Mouse (Mus musculus): ENCODE results near the gene Nhej1. TPM values are rescaled to one million over a fixed set of nuclear protein-coding genes. Genes with fewer than 3 reads are reported as not detected.

Nhej1 gene
- total RNA-seq, 2 experiments from 2014 or later, result 2.4 to 3.3 TPM

DNA sequence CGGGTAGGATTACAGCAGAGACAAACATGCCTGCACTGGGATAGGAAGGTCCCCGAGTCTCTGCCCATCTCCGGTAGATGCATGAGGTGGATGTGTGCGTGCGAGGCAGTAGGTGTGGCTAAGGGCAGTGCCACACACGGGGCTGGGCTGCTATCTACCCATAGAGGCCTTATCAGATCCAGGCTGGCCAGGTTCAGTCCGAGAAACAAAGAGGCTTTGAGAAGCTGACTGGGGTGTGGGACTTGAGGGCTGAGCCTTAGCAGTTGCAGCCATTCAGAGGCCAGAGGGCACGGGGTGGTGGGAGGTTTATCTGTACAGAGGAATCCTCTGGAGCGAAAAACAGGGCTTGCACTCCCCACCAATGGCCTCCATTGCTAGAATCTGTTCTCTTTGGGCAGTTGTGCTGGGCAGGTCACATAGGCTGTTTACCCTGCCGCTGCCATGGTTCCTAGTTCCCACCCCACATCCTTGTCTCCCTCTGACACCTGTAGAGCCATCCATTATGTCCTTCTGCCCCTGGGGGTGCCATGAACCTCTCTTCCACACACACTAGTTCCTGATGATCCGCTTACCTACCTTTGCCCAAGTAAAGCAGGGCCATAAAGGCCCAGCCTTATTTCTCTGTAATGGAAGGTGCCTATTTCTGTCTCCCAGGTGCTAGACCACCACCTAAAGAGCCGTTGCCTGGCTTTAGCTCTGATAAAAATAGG lies 183.2 kb downstream of the Nhej1 start:
- DNase-seq (ENCODE audit: extremely low spot score in 1 of 2, low spot score in 2 of 2), result no peak
- intact Hi-C loops (cut with DNase I), result no loop called here
- Histone ChIP-seq H3K27ac (no peak overlapping the region), H3K4me3 (no peak overlapping the region)
- no peak for TF ChIP-seq CTCF (IDR thresholded peaks at IDR 0.05)

DNA sequence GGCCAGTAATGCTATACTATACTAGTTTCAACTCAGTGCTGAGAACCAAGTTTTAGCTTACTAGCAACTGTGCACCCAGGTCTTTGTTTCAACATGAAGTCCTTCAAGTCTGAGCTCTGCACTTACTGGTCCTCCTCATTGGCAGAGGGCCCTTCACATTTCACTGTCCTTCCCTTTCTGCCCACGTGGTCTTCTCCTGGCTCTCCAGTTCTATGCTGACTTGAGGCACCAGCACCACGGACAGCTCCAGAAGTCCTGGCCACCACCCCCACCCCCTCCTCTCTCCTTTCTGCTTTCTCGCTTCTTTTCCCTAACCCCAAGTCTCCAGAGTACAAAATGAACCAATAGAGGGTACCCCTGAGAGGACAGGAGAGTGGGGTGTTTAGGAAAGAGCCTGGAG lies 185.2 kb downstream of the Nhej1 start:
- intact Hi-C loops (cut with DNase I), result no loop called here
- no peak for TF ChIP-seq CTCF (IDR thresholded peaks at IDR 0.05)
- no peak overlapping the region for H3K27ac ChIP-seq
- DNase-seq (ENCODE audit: extremely low spot score in 1 of 2, low spot score in 2 of 2), result no peak
- H3K4me3 ChIP-seq, result no peak overlapping the region

DNA sequence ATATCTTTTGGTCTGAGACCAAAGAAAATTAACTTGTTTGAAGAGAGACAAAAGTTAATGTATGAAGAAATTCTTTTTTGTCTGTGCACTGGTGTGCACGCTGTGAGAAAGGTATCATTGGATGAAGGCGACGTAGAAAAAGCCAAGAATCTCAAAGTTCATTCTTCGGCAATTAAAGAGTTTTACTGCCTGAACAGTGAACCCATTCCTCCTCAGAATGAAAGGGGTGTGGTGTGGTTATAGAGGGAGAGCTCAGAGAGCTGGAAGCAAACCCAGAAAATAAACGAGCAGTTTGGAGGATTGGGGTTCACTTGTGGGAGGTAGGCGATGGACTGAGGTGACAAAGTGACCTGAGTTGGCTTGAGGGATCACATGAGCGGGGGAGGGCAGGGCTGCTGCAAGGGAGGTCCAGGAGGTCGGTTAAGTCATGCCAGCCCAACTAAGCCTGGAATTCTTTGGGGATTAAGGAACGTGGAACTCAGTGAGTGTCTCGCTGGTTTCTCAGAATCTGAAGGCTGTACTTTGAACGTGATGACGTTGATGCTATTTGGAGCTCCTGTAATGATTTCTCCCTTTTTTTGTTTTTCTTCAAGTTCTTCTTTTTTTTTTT lies 188.7 kb downstream of the Nhej1 start:
- no peak for TF ChIP-seq CTCF (IDR thresholded peaks at IDR 0.05)
- Histone ChIP-seq H3K4me3 (no peak overlapping the region), H3K27ac (no peak overlapping the region)
- intact Hi-C loops (cut with DNase I), result no loop called here
- DNase-seq (ENCODE audit: extremely low spot score in 1 of 2, low spot score in 2 of 2), result no peak

DNA sequence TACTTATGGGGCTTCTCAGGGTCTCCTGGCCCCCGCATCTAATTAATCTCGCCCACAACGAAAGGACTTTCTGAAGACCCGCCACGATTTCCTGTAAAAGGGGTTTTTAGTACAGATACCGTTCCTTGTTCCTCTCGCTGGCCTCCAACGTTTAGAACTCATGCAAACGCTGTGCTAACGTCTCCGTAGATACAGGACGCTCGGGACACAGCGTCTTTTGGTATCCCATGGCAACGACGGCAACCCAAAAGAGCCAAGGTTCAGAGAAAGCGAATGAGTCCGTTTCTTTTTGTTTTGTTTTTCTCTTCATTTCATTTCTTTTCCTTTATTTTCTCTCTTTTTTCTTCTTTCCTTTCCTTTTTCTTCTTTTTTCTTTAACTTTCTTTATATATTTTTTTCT lies 189.6 kb downstream of the Nhej1 start, which contains the start of gene Cfap65:
Gene Cfap65, minus strand, starts transcription at position 198 of the 400 bp plus-strand sequence.
- H3K27ac ChIP-seq, result no peak within 1 kb of the TSS
- DNase-seq (ENCODE audit: extremely low spot score in 1 of 2, low spot score in 2 of 2), result peak; percentile 69 to 79
- intact Hi-C loops (cut with DNase I), result no loop called here
- TF ChIP-seq CTCF (IDR thresholded peaks at IDR 0.05), result no peak
- peak within 1 kb of the TSS; percentile 53 for H3K4me3 ChIP-seq

DNA sequence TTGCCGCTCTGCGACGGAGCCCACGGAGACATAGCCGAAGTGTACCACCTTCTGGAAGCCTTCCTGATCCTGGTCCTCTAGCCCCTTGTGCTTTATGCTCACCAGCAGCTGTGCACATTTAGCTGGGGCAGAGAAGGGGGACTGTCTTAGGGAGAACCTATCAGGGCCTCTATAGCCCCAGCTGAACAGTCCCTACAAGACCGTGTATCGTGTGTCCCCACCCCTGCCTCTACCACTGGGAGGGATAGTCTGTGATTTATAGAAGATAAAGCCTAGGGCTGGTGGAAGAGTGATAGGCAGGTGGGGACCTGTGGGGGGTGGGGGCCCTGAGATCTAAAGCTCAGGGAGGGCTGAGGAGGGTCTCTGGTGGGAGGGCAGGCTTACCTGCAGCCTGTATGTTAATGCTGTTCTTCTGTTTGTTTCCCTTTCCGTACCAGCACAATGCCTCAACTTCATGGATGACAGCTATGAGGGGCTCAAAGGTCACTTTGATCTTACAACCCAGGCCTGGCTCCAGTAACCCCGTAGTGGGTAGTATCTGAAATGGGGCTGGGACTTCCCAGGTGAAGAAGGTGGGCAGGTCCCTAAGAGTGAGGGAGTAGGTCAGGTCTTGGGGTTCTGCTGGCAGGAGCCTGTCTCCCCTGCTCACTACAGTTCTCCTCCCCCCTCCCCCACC lies 197.2 kb downstream of the Nhej1 start:
- DNase-seq (ENCODE audit: extremely low spot score in 1 of 2, low spot score in 2 of 2), result no peak
- intact Hi-C loops (cut with DNase I), result loop anchor here (2.0 kb wide), 1 partner anchor 89 kb away; no protein-coding TSS in a partner anchor
- H3K4me3 ChIP-seq, result no peak overlapping the region
- TF ChIP-seq CTCF (IDR thresholded peaks at IDR 0.05), result no peak
- no peak overlapping the region for H3K27ac ChIP-seq

DNA sequence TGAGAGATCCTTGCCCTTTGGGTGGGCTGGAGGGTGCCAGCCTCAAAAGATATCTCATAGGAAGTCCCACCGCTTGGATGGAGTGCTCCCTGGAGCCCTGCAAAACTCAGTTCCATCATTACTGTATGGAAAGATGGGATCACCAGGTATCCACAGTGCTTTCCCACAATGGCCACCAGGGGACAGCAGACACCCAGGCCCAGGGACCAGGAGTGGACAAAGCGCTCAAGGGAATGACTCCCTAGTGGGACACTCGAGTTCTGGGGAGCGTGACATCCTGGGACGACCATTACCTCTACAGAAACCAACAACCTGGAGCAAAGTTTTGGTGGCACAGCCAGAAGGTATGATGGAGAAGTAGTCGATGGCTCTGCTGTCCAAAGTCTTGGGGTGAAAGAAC lies 198.3 kb downstream of the Nhej1 start:
- H3K27ac ChIP-seq, result no peak overlapping the region
- TF ChIP-seq CTCF (IDR thresholded peaks at IDR 0.05), result peak; percentile 95
- intact Hi-C loops (cut with DNase I), result loop anchor here (2.0 kb wide), 1 partner anchor 90 kb away; no protein-coding TSS in a partner anchor
- peak in 1 of 2 experiments; percentile 57 for DNase-seq (ENCODE audit: extremely low spot score in 1 of 2, low spot score in 2 of 2)
- H3K4me3 ChIP-seq, result no peak overlapping the region

DNA sequence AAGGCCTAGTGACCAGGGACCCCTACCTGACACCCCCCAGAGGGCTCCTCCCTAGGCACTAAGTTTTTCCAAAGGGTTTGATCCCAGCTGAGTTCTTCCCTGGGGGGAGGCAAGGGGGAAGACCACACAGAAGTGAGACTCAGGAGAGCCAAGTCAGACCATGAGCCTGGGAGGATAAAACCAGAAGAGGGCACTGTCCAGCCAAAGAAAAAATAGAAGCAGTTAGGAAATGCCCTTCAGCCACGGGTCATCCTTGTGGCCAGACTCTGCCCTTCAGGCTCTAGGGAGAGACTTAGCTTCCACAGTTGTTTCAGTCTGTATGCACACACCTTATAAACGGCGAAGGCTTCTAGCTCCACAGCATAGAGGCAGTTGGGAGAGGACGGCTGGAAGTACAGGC lies 200.5 kb downstream of the Nhej1 start:
- Histone ChIP-seq H3K27ac (no peak overlapping the region), H3K4me3 (no peak overlapping the region)
- intact Hi-C loops (cut with DNase I), result no loop called here
- TF ChIP-seq CTCF (IDR thresholded peaks at IDR 0.05), result no peak; the same call in 1 of the 2 replicates
- DNase-seq (ENCODE audit: extremely low spot score in 1 of 2, low spot score in 2 of 2), result no peak

Other genes with a start within 250 kb of the Nhej1 start
- gene Fev, start 239.8 kb downstream of the Nhej1 start, total RNA-seq (2021), result not detected
- not detected for gene Cryba2, start 232.1 kb downstream of the Nhej1 start, total RNA-seq (2021)
- 1 to 10 TPM; 3.0 to 3.5 TPM for gene Cfap65, start 189.6 kb downstream of the Nhej1 start, total RNA-seq (2021)
- gene Ihh, start 173.5 kb downstream of the Nhej1 start, total RNA-seq (2021), result under 1 TPM; 0.45 to 0.72 TPM
- gene Slc23a3, start 8.7 kb upstream of the Nhej1 start, total RNA-seq (2021), result 1 to 10 TPM; 2.7 to 3.3 TPM
- gene Cnppd1, start 17.5 kb upstream of the Nhej1 start, total RNA-seq (2021), result 10 to 100 TPM; 32.5 to 36.0 TPM
- 100 to 1,000 TPM; 199 to 200 TPM for gene Retreg2, start 17.6 kb upstream of the Nhej1 start, total RNA-seq (2021)
- 10 to 100 TPM; 27.6 to 28.9 TPM for gene Zfand2b, start 43.4 kb upstream of the Nhej1 start, total RNA-seq (2021)
- gene Abcb6, start 55.2 kb upstream of the Nhej1 start, total RNA-seq (2021), result 10 to 100 TPM; 24.9 to 25.4 TPM
- 10 to 100 TPM; 25.7 to 30.7 TPM for gene Ankzf1, start 67.0 kb upstream of the Nhej1 start, total RNA-seq (2021)
- 100 to 1,000 TPM; 131 to 132 TPM for gene Atg9a, start 67.0 kb upstream of the Nhej1 start, total RNA-seq (2021)
- gene Glb1l, start 85.6 kb upstream of the Nhej1 start, total RNA-seq (2021), result 10 to 100 TPM; 12.7 to 15.6 TPM
- gene Stk16, start 85.6 kb upstream of the Nhej1 start, total RNA-seq (2021), result 10 to 100 TPM; 85.6 to 86.0 TPM
- 100 to 1,000 TPM; 594 to 616 TPM for gene Tuba4a, start 94.7 kb upstream of the Nhej1 start, total RNA-seq (2021)
- gene A630095N17Rik, start 106.9 kb upstream of the Nhej1 start, total RNA-seq (2021), result not detected
- 100 to 1,000 TPM in 1 of 2 experiments, 10 to 100 TPM in 1; 93.6 to 102 TPM for gene Dnajb2, start 111.2 kb upstream of the Nhej1 start, total RNA-seq (2021)
- gene Ptprn, start 139.3 kb upstream of the Nhej1 start, total RNA-seq (2021), result 100 to 1,000 TPM; 507 to 550 TPM
- 100 to 1,000 TPM; 144 to 184 TPM for gene Resp18, start 153.2 kb upstream of the Nhej1 start, total RNA-seq (2021)
- 10 to 100 TPM; 49.4 to 53.0 TPM for gene Dnpep, start 192.8 kb upstream of the Nhej1 start, total RNA-seq (2021)
- 1 to 10 TPM in 1 of 2 experiments, under 1 TPM in 1; 0.77 to 1.7 TPM for gene Des, start 235.1 kb upstream of the Nhej1 start, total RNA-seq (2021)

Measured in left cerebral cortex, adult 2 months (tissue).